Mouse (Mus musculus): ENCODE measurements around the gene Tpm3. TPM values are rescaled to one million over a fixed set of nuclear protein-coding genes. Genes with fewer than 3 reads are reported as not detected.

Tpm3 gene
- total and polyA plus RNA-seq, 3 experiments = 309 to 810 (median 448) TPM

DNA sequence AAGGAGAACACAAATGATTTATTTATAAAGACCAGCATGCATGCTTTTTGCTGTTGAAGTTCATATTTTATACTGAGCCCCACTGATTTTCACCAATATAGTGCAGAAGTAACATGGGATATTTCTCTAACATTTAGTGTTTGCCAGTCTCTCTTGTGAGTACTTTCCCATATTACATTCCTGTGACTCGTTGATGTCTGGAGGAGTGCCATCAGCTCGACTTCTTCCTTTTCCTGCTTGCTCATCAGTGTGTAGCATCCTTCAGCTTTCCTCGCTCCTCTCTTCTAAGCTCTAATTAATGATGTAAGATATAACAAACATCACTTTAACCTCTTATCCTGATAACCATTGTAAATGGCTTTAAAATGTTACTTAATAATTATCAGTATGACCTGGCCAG is 73.0 kb downstream of the Tpm3 start:
- Histone ChIP-seq H3K36me3 (replicated peaks in 1 of 2; ENCODE audit: control insufficient read depth in 1 of 2, insufficient read depth in 1 of 2, low read length in 1 of 2) (no peaks in the 10 kb centered on the region), H3K4me1 (ENCODE audit: control insufficient read depth in 1 of 2, insufficient read depth in 2 of 2) (peaks cover 0 to 7% of the 10 kb centered on the region in 2 experiments; a peak in 1 of 4 replicates), H3K4me2 (ENCODE audit: insufficient read depth, low read depth, poor library complexity, severe bottlenecking) (no peak overlapping the region), H3K79me2 (replicated peaks; ENCODE audit: control insufficient read depth, extremely low read depth, insufficient read depth, poor library complexity, severe bottlenecking) (no peaks in the 10 kb centered on the region), H3K4me3 (replicated peaks in 1 of 3; ENCODE audit: low read depth in 2 of 3, low read length in 2 of 3, poor library complexity in 1 of 3) (no peak overlapping the region), H3K9ac (ENCODE audit: insufficient read depth, low read depth) (no peak overlapping the region), H3K9me3 (replicated peaks; ENCODE audit: low read length) (no peaks in the 10 kb centered on the region), H3K27me3 (replicated peaks) (no peaks in the 10 kb centered on the region), H3K27ac (ENCODE audit: insufficient read depth, low read depth) (no peak overlapping the region)
- no peak for DNase-seq (ENCODE audit: extremely low read depth)
- no peak for TF ChIP-seq MAFK (IDR thresholded peaks at IDR 0.05; ENCODE audit: insufficient replicate concordance, low read length)
- no peak for TF ChIP-seq TCF12 (IDR thresholded peaks at IDR 0.05; ENCODE audit: low read depth, low read length)
- no peak for TF ChIP-seq NRF1 (IDR thresholded peaks at IDR 0.05; ENCODE audit: low read depth, low read length)
- TF ChIP-seq GABPA (IDR thresholded peaks at IDR 0.05; ENCODE audit: insufficient replicate concordance, low read depth, low read length) = no peak
- no peak for TF ChIP-seq HCFC1 (IDR thresholded peaks at IDR 0.05; ENCODE audit: low read depth, low read length)
- TF ChIP-seq MAZ (IDR thresholded peaks at IDR 0.05; ENCODE audit: low read depth, low read length) = no peak
- no peak for TF ChIP-seq MYC (IDR thresholded peaks at IDR 0.05; ENCODE audit: low read depth, low read length)
- TF ChIP-seq JUN (IDR thresholded peaks at IDR 0.05; ENCODE audit: insufficient read depth, low read depth, low read length) = no peak
- TF ChIP-seq USF2 (conservative IDR thresholded peaks at IDR 0.05; ENCODE audit: low read depth, low read length) = no peak
- TF ChIP-seq ZMIZ1 (IDR thresholded peaks at IDR 0.05; ENCODE audit: low read depth, low read length) = no peak
- dilution Hi-C loops (cut with MboI; ENCODE audit: extremely low pct_ligation_motif_present, extremely low pct_unique_long_range_greater_than_20kb, low sequenced_read_pairs) = no loop called here
- in situ Hi-C loops (cut with MboI; ENCODE audit: low pct_ligation_motif_present, low pct_unique_long_range_greater_than_20kb, low sequenced_read_pairs) = no loop called here

DNA sequence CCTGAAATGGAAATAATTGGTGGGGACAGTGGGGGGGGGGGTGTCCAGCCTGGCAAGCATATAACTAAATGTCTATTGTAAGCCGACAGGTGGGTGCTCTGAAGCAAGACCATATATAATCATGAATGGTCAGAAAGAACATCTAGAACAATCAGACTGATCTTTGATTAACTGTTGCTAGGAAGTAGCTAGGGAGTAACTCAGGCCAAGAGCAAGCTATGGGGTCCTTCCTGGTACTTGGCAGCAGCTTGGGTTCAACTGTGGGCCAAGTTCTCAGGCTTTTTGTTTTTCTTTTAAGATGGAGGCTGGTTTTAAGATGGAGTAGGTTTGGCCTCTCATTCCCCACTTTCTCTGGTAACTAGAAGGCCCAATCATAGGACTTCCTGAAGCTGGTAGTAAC is 74.2 kb downstream of the Tpm3 start:
- Histone ChIP-seq H3K4me1 (ENCODE audit: control insufficient read depth in 1 of 2, insufficient read depth in 2 of 2) (peaks cover 0 to 7% of the 10 kb centered on the region in 2 experiments; a peak in 1 of 4 replicates), H3K9ac (ENCODE audit: insufficient read depth, low read depth) (no peak overlapping the region), H3K27me3 (replicated peaks) (no peaks in the 10 kb centered on the region), H3K4me3 (replicated peaks in 1 of 3; ENCODE audit: low read depth in 2 of 3, low read length in 2 of 3, poor library complexity in 1 of 3) (no peak overlapping the region), H3K36me3 (replicated peaks in 1 of 2; ENCODE audit: control insufficient read depth in 1 of 2, insufficient read depth in 1 of 2, low read length in 1 of 2) (no peaks in the 10 kb centered on the region), H3K27ac (ENCODE audit: insufficient read depth, low read depth) (no peak overlapping the region), H3K79me2 (replicated peaks; ENCODE audit: control insufficient read depth, extremely low read depth, insufficient read depth, poor library complexity, severe bottlenecking) (no peaks in the 10 kb centered on the region), H3K4me2 (ENCODE audit: insufficient read depth, low read depth, poor library complexity, severe bottlenecking) (no peak overlapping the region), H3K9me3 (replicated peaks; ENCODE audit: low read length) (no peaks in the 10 kb centered on the region)
- DNase-seq (ENCODE audit: extremely low read depth) = no peak
- in situ Hi-C loops (cut with MboI; ENCODE audit: low pct_ligation_motif_present, low pct_unique_long_range_greater_than_20kb, low sequenced_read_pairs) (no loop called here), dilution Hi-C loops (cut with MboI; ENCODE audit: extremely low pct_ligation_motif_present, extremely low pct_unique_long_range_greater_than_20kb, low sequenced_read_pairs) (no loop called here)
- TF ChIP-seq ZKSCAN1 (IDR thresholded peaks at IDR 0.05; ENCODE audit: borderline replicate concordance, low read depth, low read length) (no peak), BHLHE40 (IDR thresholded peaks at IDR 0.05; ENCODE audit: low read depth, low read length) (no peak), PAX5 (IDR thresholded peaks at IDR 0.05; ENCODE audit: low read length) (no peak)

Other genes with a start within 250 kb of the Tpm3 start
- gene She, start 241.3 kb upstream of the Tpm3 start, total RNA-seq (2012; rRNA removed) = not detected in 2 replicates
- not detected in 2 replicates for gene She, start 241.3 kb upstream of the Tpm3 start, total RNA-seq (2014; rRNA removed)
- gene She, start 241.3 kb upstream of the Tpm3 start, polyA plus RNA-seq (2012; ENCODE audit: insufficient read length, low read depth) = not detected in 2 replicates
- gene Il6ra, start 159.5 kb upstream of the Tpm3 start, total RNA-seq (2012; rRNA removed) = 1.4 and 2.2 TPM in 2 replicates
- 1.4 and 1.6 TPM in 2 replicates for gene Il6ra, start 159.5 kb upstream of the Tpm3 start, total RNA-seq (2014; rRNA removed)
- gene Il6ra, start 159.5 kb upstream of the Tpm3 start, polyA plus RNA-seq (2012; ENCODE audit: insufficient read length, low read depth) = 4.4 and 4.8 TPM in 2 replicates
- 35.8 and 51.8 TPM in 2 replicates for gene Atp8b2, start 109.1 kb upstream of the Tpm3 start, total RNA-seq (2012; rRNA removed)
- gene Atp8b2, start 109.1 kb upstream of the Tpm3 start, total RNA-seq (2014; rRNA removed) = 33.2 and 34.2 TPM in 2 replicates
- gene Atp8b2, start 109.1 kb upstream of the Tpm3 start, polyA plus RNA-seq (2012; ENCODE audit: insufficient read length, low read depth) = 31.3 and 44.4 TPM in 2 replicates
- 268 and 353 TPM in 2 replicates for gene Hax1, start 73.9 kb upstream of the Tpm3 start, total RNA-seq (2012; rRNA removed)
- gene Hax1, start 73.9 kb upstream of the Tpm3 start, total RNA-seq (2014; rRNA removed) = 294 and 302 TPM in 2 replicates
- 304 and 319 TPM in 2 replicates for gene Hax1, start 73.9 kb upstream of the Tpm3 start, polyA plus RNA-seq (2012; ENCODE audit: insufficient read length, low read depth)
- gene 4933434E20Rik, start 21.0 kb upstream of the Tpm3 start, total RNA-seq (2012; rRNA removed) = 89.5 and 92.2 TPM in 2 replicates
- gene 4933434E20Rik, start 21.0 kb upstream of the Tpm3 start, total RNA-seq (2014; rRNA removed) = 126 and 133 TPM in 2 replicates
- 101 and 102 TPM in 2 replicates for gene 4933434E20Rik, start 21.0 kb upstream of the Tpm3 start, polyA plus RNA-seq (2012; ENCODE audit: insufficient read length, low read depth)
- 72.6 and 83.7 TPM in 2 replicates for gene Ubap2l, start 20.0 kb upstream of the Tpm3 start, total RNA-seq (2012; rRNA removed)
- 48.5 and 49.0 TPM in 2 replicates for gene Ubap2l, start 20.0 kb upstream of the Tpm3 start, total RNA-seq (2014; rRNA removed)
- 189 and 201 TPM in 2 replicates for gene Ubap2l, start 20.0 kb upstream of the Tpm3 start, polyA plus RNA-seq (2012; ENCODE audit: insufficient read length, low read depth)
- 0.42 and 0.67 TPM in 2 replicates for gene Nup210l, start 31.5 kb downstream of the Tpm3 start, total RNA-seq (2012; rRNA removed)
- gene Nup210l, start 31.5 kb downstream of the Tpm3 start, total RNA-seq (2014; rRNA removed) = 0.43 and 0.63 TPM in 2 replicates
- gene Nup210l, start 31.5 kb downstream of the Tpm3 start, polyA plus RNA-seq (2012; ENCODE audit: insufficient read length, low read depth) = 0.47 and 0.61 TPM in 2 replicates
- 3,858 and 4,378 TPM in 2 replicates for gene Rps27, start 141.0 kb downstream of the Tpm3 start, total RNA-seq (2012; rRNA removed)
- gene Rps27, start 141.0 kb downstream of the Tpm3 start, total RNA-seq (2014; rRNA removed) = 2,142 and 2,224 TPM in 2 replicates
- 1,222 and 1,264 TPM in 2 replicates for gene Rps27, start 141.0 kb downstream of the Tpm3 start, polyA plus RNA-seq (2012; ENCODE audit: insufficient read length, low read depth)
- 2.3 and 3.3 TPM in 2 replicates for gene Rab13, start 141.0 kb downstream of the Tpm3 start, total RNA-seq (2012; rRNA removed)
- 0.34 TPM in 1 of 2 replicates, not detected in the other for gene Rab13, start 141.0 kb downstream of the Tpm3 start, total RNA-seq (2014; rRNA removed)
- 0.23 and 0.63 TPM in 2 replicates for gene Rab13, start 141.0 kb downstream of the Tpm3 start, polyA plus RNA-seq (2012; ENCODE audit: insufficient read length, low read depth)
- 50.8 and 62.9 TPM in 2 replicates for gene Jtb, start 158.9 kb downstream of the Tpm3 start, total RNA-seq (2012; rRNA removed)
- 54.2 and 70.3 TPM in 2 replicates for gene Jtb, start 158.9 kb downstream of the Tpm3 start, total RNA-seq (2014; rRNA removed)
- gene Jtb, start 158.9 kb downstream of the Tpm3 start, polyA plus RNA-seq (2012; ENCODE audit: insufficient read length, low read depth) = 67.4 and 73.6 TPM in 2 replicates
- 0.25 and 0.89 TPM in 2 replicates for gene Creb3l4, start 170.9 kb downstream of the Tpm3 start, total RNA-seq (2012; rRNA removed)
- 0.21 and 0.72 TPM in 2 replicates for gene Creb3l4, start 170.9 kb downstream of the Tpm3 start, total RNA-seq (2014; rRNA removed)
- gene Creb3l4, start 170.9 kb downstream of the Tpm3 start, polyA plus RNA-seq (2012; ENCODE audit: insufficient read length, low read depth) = 0.59 and 0.70 TPM in 2 replicates
- gene Slc39a1, start 175.5 kb downstream of the Tpm3 start, total RNA-seq (2012; rRNA removed) = 42.2 and 44.4 TPM in 2 replicates
- 22.9 and 23.8 TPM in 2 replicates for gene Slc39a1, start 175.5 kb downstream of the Tpm3 start, total RNA-seq (2014; rRNA removed)
- 40.4 and 40.7 TPM in 2 replicates for gene Slc39a1, start 175.5 kb downstream of the Tpm3 start, polyA plus RNA-seq (2012; ENCODE audit: insufficient read length, low read depth)
- gene Crtc2, start 181.5 kb downstream of the Tpm3 start, total RNA-seq (2012; rRNA removed) = 13.5 and 14.1 TPM in 2 replicates
- 5.4 and 6.1 TPM in 2 replicates for gene Crtc2, start 181.5 kb downstream of the Tpm3 start, total RNA-seq (2014; rRNA removed)
- 62.1 and 69.8 TPM in 2 replicates for gene Crtc2, start 181.5 kb downstream of the Tpm3 start, polyA plus RNA-seq (2012; ENCODE audit: insufficient read length, low read depth)
- 27.8 and 28.1 TPM in 2 replicates for gene Dennd4b, start 192.5 kb downstream of the Tpm3 start, total RNA-seq (2012; rRNA removed)
- 9.4 and 9.8 TPM in 2 replicates for gene Dennd4b, start 192.5 kb downstream of the Tpm3 start, total RNA-seq (2014; rRNA removed)
- 34.4 and 45.3 TPM in 2 replicates for gene Dennd4b, start 192.5 kb downstream of the Tpm3 start, polyA plus RNA-seq (2012; ENCODE audit: insufficient read length, low read depth)
- 8.9 and 10.0 TPM in 2 replicates for gene Gatad2b, start 220.5 kb downstream of the Tpm3 start, total RNA-seq (2012; rRNA removed)
- 6.4 and 8.4 TPM in 2 replicates for gene Gatad2b, start 220.5 kb downstream of the Tpm3 start, total RNA-seq (2014; rRNA removed)
- 20.6 and 22.6 TPM in 2 replicates for gene Gatad2b, start 220.5 kb downstream of the Tpm3 start, polyA plus RNA-seq (2012; ENCODE audit: insufficient read length, low read depth)

Measured in CH12.LX (cell line).